Mouse (Mus musculus) Patski (cell line): ENCODE results near the gene Pla2g16. TPM values are rescaled to one million over a fixed set of nuclear protein-coding genes. Genes with fewer than 3 reads are reported as not detected.
A peak's percentile ranks its signal among the peaks of the same experiment; 100 is the strongest.

Source experiments
- ATAC-seq: fragments of 100-300 bp; one replicate; pipeline ENCODE4 v1.8.0; 2021
- CTCF ChIA-PET: fragments of 350-600 bp; sonication (Branson Sonifier 250); formaldehyde crosslinking; loops from one replicate; lab custom pipeline; 2022; ENCODE audit warnings: inconsistent platforms; lab: Charles Lee
- POLR2A ChIA-PET: fragments of 350-600 bp; sonication (Branson Sonifier 250); formaldehyde crosslinking; loops from one replicate; lab custom pipeline; 2022; ENCODE audit warnings: antibody characterized with exemption, inconsistent platforms; lab: Charles Lee
- DNase-seq: peaks from one replicate; pipeline ENCODE4 v3.0.0-alpha.2; 2011; ENCODE audit warnings: low read depth, low spot score
- H3K27me3 ChIP-seq: fragments of 371-371 bp; one replicate; pipeline ENCODE4 v1.5.1; 2021
- CTCF ChIP-seq: fragments of 100-300 bp; IDR thresholded peaks from one replicate; pipeline ENCODE4 v1.5.1; 2021
- in situ Hi-C: fragments of 300-500 bp; cut with MboI; formaldehyde crosslinking; loops from 3 replicates; pipeline ENCODE4 v1.11.1; 2018; ENCODE audit warnings: low pct_unique_long_range_greater_than_20kb, mixed read lengths
- polyA plus RNA-seq: library from polyadenylated mRNA; unstranded; gene quantifications from one replicate; pipeline ENCODE4 v1.2.3, GENCODE M21; 2021

The Pla2g16 gene
- polyA plus RNA-seq, 1 experiment from 2014 or later: 17.8 TPM

DNA sequence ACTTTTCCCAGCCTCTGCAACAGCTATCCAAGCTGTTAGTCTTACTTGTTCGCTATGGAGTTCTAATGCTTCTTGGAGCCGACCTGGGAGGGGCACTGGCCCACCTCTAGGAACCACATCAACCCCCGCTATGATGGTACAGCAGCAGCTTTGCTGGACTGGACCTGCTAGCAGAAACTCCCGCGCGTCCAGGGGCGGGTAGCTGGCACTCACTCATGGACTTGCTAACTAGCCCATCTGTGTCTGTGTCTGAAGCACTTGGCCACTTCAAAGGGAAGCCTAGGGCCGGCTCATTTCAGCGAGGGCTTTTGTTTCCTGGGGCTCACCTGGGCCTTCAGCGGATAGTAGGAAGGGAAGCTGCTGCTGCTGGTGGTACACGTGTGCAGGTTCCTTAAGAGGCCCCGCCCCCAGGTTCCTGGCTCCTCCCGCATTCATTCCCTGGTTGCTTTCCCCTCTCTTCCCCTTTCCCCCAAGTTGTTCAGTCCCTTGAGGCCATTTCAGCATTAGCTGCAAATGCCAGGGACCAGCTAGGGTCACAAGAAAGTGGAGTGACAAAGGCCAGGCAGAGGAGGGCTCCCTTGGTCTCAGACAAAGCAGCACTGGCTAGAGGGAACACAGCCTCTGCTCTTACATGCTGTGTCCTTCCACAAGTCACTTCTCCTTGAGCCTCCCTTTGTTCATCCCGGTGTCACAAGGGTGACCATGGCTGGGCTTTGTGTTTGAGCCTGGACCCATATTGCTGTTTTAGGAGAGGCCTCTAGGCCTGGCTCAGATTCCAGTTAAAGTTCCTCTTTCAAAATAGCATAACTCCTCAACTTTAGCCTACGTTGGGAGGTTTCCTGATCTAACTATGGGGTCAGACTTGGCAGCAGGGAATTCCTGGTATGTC is 49.8 kb downstream of the Pla2g16 start, which contains the start of gene Lgals12:
Lgals12 (minus strand) TSS at position 393 of the 889 bp plus-strand sequence.
- TF ChIP-seq CTCF: no peak
- in situ Hi-C loops: loop anchor here (25.0 kb wide), 1 partner anchor 370 kb away; the partner anchor contains the start of gene Naa40
- no peak for ATAC-seq
- POLR2A ChIA-PET: no interaction called here
- CTCF ChIA-PET: interaction anchor here (0.8 to 2.2 kb wide), 4 partner anchors 10 to 82 kb away, joined by 3 to 7 read pairs (median 4); no protein-coding TSS in a partner anchor
- H3K27me3 ChIP-seq: peaks cover 13% of the 10 kb centered on the region
- no peak for DNase-seq

DNA sequence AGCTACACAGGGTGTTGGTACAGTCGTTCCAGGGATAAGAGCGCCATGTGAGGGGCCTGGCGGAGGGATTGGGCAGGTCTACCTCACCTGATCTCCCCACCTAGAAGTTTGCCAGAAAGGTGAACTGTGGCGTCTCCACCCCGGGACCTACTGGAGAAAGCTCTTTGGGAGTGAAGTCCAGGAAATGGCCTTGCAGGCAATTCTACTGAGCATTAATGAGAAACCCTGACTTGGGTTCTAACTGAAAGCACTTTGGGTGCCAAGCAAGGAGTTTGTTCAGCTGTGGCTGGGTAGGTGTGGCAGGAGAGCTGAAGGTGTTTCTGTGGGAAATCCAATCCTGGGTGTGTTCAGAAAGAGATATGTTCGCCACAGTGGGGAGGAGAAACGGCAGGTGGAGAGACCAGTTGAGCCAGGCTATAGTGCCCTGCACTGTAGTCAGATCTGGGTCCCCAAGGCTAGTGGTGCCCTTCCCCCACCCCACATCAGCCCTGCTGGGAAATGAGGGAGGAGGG is 50.5 kb downstream of the Pla2g16 start:
- TF ChIP-seq CTCF: no peak
- ATAC-seq (no peak), DNase-seq (no peak)
- CTCF ChIA-PET: interaction anchor here (1.3 kb wide), 1 partner anchor 9 kb away, joined by 5 read pairs; no protein-coding TSS in a partner anchor
- H3K27me3 ChIP-seq: peaks cover 13% of the 10 kb centered on the region
- in situ Hi-C loops: loop anchor here (25.0 kb wide), 1 partner anchor 370 kb away; the partner anchor contains the start of gene Naa40
- POLR2A ChIA-PET: no interaction called here

DNA sequence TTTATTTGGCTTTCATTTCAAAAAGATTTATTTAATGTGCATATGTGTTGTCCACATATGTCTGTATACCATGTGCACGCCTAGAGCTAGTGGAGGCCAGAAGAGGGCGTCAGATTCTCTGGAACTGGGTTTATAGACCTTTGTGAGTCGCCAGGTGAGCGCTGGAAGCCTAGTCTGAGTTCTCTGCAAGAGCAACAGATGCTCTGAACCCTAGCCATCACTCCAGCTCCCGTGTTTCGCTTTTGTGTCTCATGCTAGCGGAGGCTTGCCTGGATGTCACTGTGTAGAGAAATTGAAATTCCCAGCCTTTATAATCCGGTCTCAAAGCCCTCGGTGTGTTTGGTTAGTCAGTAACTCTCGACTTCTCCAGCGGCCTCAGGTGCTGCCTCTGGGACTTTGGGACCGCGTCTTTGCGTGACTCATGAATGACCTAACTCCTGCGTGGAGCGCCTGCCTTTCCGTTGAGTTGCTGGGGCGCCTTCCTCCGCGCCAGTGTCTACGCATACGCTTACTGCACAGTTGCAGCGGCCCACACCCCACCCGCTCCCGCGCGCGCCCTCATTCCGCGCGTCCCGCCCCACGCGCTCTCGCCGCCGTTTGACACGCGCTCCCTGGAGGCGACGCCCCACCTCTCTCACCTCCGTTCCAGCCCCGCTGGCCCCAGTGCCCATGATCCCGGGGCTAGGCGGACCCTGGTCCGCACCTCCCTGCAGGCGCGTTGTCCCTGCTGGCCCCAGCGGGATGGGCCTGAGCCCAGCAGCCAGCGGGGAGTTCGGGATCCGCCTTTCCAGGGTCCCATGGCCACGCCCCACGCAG is 54.9 kb downstream of the Pla2g16 start, which contains the start of gene Hrasls5:
Hrasls5 (plus strand) TSS at position 600 of the 816 bp plus-strand sequence.
- in situ Hi-C loops: loop anchor here (25.0 kb wide), 1 partner anchor 375 kb away; the partner anchor contains the start of gene Naa40
- no peak for ATAC-seq
- ChIA-PET CTCF (interaction anchor here (1.2 to 1.7 kb wide), 2 partner anchors 17 to 84 kb away, joined by 3 to 5 read pairs; no protein-coding TSS in a partner anchor), POLR2A (no interaction called here)
- H3K27me3 ChIP-seq: peaks cover 13% of the 10 kb centered on the region
- DNase-seq: no peak
- no peak for TF ChIP-seq CTCF

DNA sequence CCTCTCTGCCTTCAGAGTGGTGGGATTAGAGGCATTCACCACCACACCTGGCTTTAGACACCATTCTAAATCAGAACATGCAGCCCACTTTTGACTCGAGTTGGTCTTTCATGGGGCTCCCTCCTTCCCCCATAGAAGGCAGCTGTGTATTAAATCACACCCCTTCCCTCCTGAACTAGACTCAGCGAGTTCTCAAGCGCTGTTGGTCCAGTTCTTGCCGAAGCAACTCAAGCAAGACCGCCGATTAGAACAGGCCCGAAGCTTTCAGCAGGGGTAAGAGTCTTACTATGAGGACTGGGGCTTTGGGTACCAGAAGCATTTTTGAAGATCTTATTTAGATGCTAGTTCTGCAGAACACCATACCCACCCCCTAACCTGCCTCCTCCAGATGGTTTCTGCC is 55.9 kb downstream of the Pla2g16 start:
- no peak for TF ChIP-seq CTCF
- in situ Hi-C loops: loop anchor here (25.0 kb wide), 1 partner anchor 376 kb away; the partner anchor contains the start of gene Naa40
- peaks cover 13% of the 10 kb centered on the region for H3K27me3 ChIP-seq
- POLR2A ChIA-PET: no interaction called here
- ATAC-seq: no peak
- CTCF ChIA-PET: no interaction called here
- no peak for DNase-seq

DNA sequence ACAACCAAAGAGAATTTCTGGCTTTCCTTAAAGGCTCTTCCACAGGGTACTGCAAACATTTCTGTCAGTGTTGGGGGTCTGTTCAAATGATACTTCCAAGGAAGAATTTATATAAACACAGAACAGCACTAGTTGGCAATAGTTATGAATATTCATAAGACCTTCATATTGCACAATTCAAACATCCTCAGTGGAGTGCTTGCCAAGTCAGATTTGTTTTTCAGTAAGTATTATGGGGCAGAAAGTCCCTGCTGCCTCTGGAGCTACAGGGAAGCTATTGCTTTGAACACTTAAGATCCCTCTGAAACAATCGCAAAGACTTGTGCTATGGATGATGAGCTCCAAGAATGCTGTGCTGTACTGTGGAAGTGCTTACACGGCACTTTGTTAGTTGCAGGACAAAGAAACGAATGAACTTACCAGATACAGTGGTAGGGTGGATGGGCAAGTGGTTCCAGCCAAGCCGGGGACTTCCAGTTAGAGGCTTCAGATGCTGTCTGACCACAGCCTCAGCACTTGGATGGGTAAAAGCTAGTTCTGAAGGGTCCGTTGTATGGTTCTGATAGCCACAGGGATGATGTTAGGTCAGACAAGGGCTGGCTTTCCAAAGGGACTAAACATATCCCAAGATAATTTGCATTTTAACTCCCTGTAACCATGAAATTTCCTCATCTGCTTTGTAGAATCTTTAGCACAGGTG is 59.1 kb downstream of the Pla2g16 start:
- no peak for DNase-seq
- peaks cover 10% of the 10 kb centered on the region for H3K27me3 ChIP-seq
- ChIA-PET POLR2A (no interaction called here), CTCF (interaction anchor here (0.7 to 2.4 kb wide), 4 partner anchors 9 to 26 kb away, joined by 3 to 9 read pairs (median 6); no protein-coding TSS in a partner anchor)
- no peak for ATAC-seq
- in situ Hi-C loops: loop anchor here (25.0 kb wide), 1 partner anchor 379 kb away; the partner anchor contains the start of gene Naa40
- TF ChIP-seq CTCF: no peak

DNA sequence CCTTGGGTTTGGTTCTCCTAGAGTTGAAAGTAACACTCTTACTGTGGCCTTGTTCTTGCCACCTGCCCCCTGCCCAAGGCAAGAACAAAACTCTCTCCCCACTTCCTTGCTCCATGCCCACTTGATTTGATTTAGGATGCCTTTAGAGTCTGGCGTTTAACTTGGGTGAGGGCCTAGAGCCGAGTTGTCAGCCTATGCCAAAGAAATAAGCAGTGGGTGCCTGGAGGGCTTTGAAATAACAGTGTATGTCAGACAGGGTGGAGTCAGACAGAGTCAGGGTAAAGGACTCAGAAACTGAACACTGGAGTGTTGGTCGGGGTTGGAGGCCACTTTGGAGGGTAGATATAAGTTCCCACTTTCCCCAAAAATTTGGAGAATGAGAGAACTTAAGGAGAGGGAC is 59.8 kb downstream of the Pla2g16 start:
- ATAC-seq: no peak

DNA sequence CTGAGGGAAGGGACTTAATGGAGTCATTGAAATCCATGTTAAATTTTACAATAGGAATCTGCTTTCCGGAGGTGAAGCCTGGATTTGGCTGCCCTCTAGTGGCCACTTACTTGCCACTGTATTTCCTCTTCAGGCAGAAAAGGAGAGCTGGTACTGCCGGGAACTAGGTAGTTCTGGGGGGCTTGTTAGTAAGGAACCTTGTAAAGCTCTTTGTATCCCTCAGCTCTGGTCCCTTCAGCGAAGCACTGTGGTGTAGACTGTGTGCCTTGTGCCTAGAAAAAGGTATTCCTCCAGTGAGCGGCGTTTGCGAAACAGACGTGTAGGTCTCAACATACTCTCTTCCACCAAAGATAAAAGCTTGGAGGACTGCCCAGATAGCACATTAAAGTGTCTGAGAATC is 60.4 kb downstream of the Pla2g16 start:
- peak; percentile 67 for ATAC-seq
- H3K27me3 ChIP-seq: peaks cover 11% of the 10 kb centered on the region
- TF ChIP-seq CTCF: peak; percentile 84
- CTCF ChIA-PET: interaction anchor here (0.6 to 2.4 kb wide), 22 partner anchors 8 to 236 kb away, joined by 3 to 10 read pairs (median 4); no protein-coding TSS in a partner anchor
- DNase-seq: no peak
- in situ Hi-C loops: loop anchor here (25.0 kb wide), 1 partner anchor 380 kb away; the partner anchor contains the start of gene Naa40
- POLR2A ChIA-PET: no interaction called here

More for the DNA sequence above, 59.8 kb downstream of the Pla2g16 start:
- in situ Hi-C loops: loop anchor here (25.0 kb wide), 1 partner anchor 380 kb away; the partner anchor contains the start of gene Naa40
- ChIA-PET CTCF (interaction anchor here (0.7 to 2.4 kb wide), 13 partner anchors 9 to 180 kb away, joined by 3 to 10 read pairs (median 4); no protein-coding TSS in a partner anchor), POLR2A (no interaction called here)
- H3K27me3 ChIP-seq: peaks cover 10% of the 10 kb centered on the region
- no peak for TF ChIP-seq CTCF
- DNase-seq: no peak

DNA sequence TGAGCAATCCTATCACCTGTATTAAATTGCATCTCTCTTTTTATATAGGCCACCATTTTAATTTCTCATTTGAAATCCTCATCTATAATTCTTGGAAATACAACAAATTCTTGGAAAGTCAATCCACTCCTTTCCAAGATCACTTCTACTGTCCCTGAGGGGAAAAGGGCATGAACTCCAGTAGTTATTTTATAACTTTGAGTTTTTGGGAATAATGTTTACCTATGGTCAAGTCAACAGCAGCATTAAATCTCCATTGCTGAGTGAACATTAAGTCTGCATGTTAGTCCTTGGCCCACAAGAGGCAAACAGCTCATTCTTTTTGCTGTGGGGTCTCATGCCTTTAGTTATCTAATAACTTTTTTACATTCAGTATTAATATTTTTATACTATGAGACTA is 75.8 kb downstream of the Pla2g16 start:
- ATAC-seq (no peak), DNase-seq (no peak)
- peaks cover 32% of the 10 kb centered on the region for H3K27me3 ChIP-seq
- TF ChIP-seq CTCF: no peak
- in situ Hi-C loops: no loop called here
- ChIA-PET CTCF (no interaction called here), POLR2A (no interaction called here)

DNA sequence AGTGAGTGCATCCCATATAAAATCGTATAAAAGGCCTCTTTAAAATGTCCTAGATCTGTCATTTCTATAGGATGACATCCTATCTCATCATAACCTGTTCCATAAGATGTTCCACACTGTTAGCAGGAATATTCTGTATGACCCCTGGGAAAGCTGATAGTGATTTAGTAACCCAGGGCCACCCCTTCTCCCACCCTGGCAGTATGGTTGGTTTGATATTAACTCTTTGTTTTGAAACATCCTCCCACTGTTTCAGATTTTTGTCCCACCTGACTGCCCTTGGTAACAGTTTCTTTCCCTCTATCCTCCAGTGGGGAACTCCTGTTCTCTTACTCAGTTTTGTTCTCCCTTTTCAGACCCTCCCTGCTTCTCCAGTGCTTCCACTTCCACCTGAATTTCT is 76.5 kb downstream of the Pla2g16 start:
- peaks cover 30% of the 10 kb centered on the region for H3K27me3 ChIP-seq
- CTCF ChIA-PET: no interaction called here
- ATAC-seq (no peak), DNase-seq (no peak)
- in situ Hi-C loops: no loop called here
- POLR2A ChIA-PET: no interaction called here
- no peak for TF ChIP-seq CTCF

Other genes with a start within 250 kb of the Pla2g16 start
- gene Mark2, start 215.6 kb upstream of the Pla2g16 start, polyA plus RNA-seq: 76.9 TPM
- gene Spindoc, start 174.5 kb upstream of the Pla2g16 start, polyA plus RNA-seq: 32.7 TPM
- 45.1 TPM for gene 2700081O15Rik, start 139.8 kb upstream of the Pla2g16 start, polyA plus RNA-seq
- 309 TPM for gene Rtn3, start 74.2 kb upstream of the Pla2g16 start, polyA plus RNA-seq
- gene Atl3, start 63.4 kb upstream of the Pla2g16 start, polyA plus RNA-seq: 84.9 TPM
- not detected for gene Lgals12, start 49.7 kb downstream of the Pla2g16 start, polyA plus RNA-seq
- gene Hrasls5, start 55.1 kb downstream of the Pla2g16 start, polyA plus RNA-seq: not detected
- gene Slc22a19, start 153.9 kb downstream of the Pla2g16 start, polyA plus RNA-seq: not detected
- not detected for gene Slc22a26, start 245.2 kb downstream of the Pla2g16 start, polyA plus RNA-seq